Mouse (Mus musculus): Measurements from ENCODE around the gene Fndc3a.

Fndc3a gene

GRCm38 (mm10) chr14:72709710-72710340 lies at the start of gene Fndc3a:
Fndc3a (minus strand) TSS chr14:72710003.
- peak; percentile 87 for DNase-seq (ENCODE audit: low read depth, low spot score)

- DNase-seq (ENCODE audit: low read depth, low spot score), result no peak
Observed at GRCm38 (mm10) chr14:72752893-72753292, 43.1 kb upstream of the Fndc3a start.

- DNase-seq (ENCODE audit: low read depth, low spot score), result no peak
Observed at GRCm38 (mm10) chr14:72750426-72751182, 40.8 kb upstream of the Fndc3a start.

- DNase-seq (ENCODE audit: low read depth, low spot score), result no peak
Observed at GRCm38 (mm10) chr14:72748331-72748730, 38.5 kb upstream of the Fndc3a start.

GRCm38 (mm10) chr14:72741667-72742066 lies 31.9 kb upstream of the Fndc3a start:
- DNase-seq (ENCODE audit: low read depth, low spot score), result no peak

- no peak for DNase-seq (ENCODE audit: low read depth, low spot score)
Observed at GRCm38 (mm10) chr14:72740336-72740735, 30.5 kb upstream of the Fndc3a start.

- no peak for DNase-seq (ENCODE audit: low read depth, low spot score)
Observed at GRCm38 (mm10) chr14:72739484-72740208, 29.8 kb upstream of the Fndc3a start.

GRCm38 (mm10) chr14:72738776-72739175 lies 29.0 kb upstream of the Fndc3a start:
- no peak for DNase-seq (ENCODE audit: low read depth, low spot score)

GRCm38 (mm10) chr14:72738217-72738616 lies 28.4 kb upstream of the Fndc3a start:
- DNase-seq (ENCODE audit: low read depth, low spot score), result no peak

- peak; percentile 55 for DNase-seq (ENCODE audit: low read depth, low spot score)
Observed at GRCm38 (mm10) chr14:72725865-72726264, 16.1 kb upstream of the Fndc3a start.

GRCm38 (mm10) chr14:72722274-72723053 lies 12.7 kb upstream of the Fndc3a start:
- no peak for DNase-seq (ENCODE audit: low read depth, low spot score)

GRCm38 (mm10) chr14:72716175-72716574 lies 6.4 kb upstream of the Fndc3a start:
- no peak for DNase-seq (ENCODE audit: low read depth, low spot score)

GRCm38 (mm10) chr14:72711130-72711529 lies 1.3 kb upstream of the Fndc3a start:
- no peak for DNase-seq (ENCODE audit: low read depth, low spot score)

- DNase-seq (ENCODE audit: low read depth, low spot score), result peak; percentile 69
Observed at GRCm38 (mm10) chr14:72710341-72711027, 681 bp upstream of the Fndc3a start.

GRCm38 (mm10) chr14:72709091-72709709 lies 603 bp downstream of the Fndc3a start:
- peak; percentile 65 for DNase-seq (ENCODE audit: low read depth, low spot score)

- DNase-seq (ENCODE audit: low read depth, low spot score), result peak; percentile 74
Observed at GRCm38 (mm10) chr14:72708581-72708991, 1.2 kb downstream of the Fndc3a start.

GRCm38 (mm10) chr14:72700056-72700455 lies 9.7 kb downstream of the Fndc3a start:
- DNase-seq (ENCODE audit: low read depth, low spot score), result no peak

- DNase-seq (ENCODE audit: low read depth, low spot score), result no peak
Observed at GRCm38 (mm10) chr14:72691406-72691805, 18.4 kb downstream of the Fndc3a start.

GRCm38 (mm10) chr14:72689525-72689924 lies 20.3 kb downstream of the Fndc3a start:
- DNase-seq (ENCODE audit: low read depth, low spot score), result no peak

- no peak for DNase-seq (ENCODE audit: low read depth, low spot score)
Observed at GRCm38 (mm10) chr14:72684857-72685370, 24.9 kb downstream of the Fndc3a start.
